Mouse (Mus musculus) testis, adult 2 months (tissue): Measurements from ENCODE around the gene Dmwd. TPM values are rescaled to one million over a fixed set of nuclear protein-coding genes. Genes with fewer than 3 reads are reported as not detected.
A peak's percentile ranks its signal among the peaks of the same experiment; 100 is the strongest.

Experiments used
- H3K27ac ChIP-seq: fragments of 200-500 bp; 2 replicates; pipeline ENCODE4 v1.5.1; 2012; ENCODE audit warnings: low read depth, low read length; ENCODE audit not compliant: control insufficient read depth, insufficient read depth
- H3K27me3 ChIP-seq: fragments of 200-500 bp; 2 replicates; pipeline ENCODE4 v1.6.1; 2012; ENCODE audit warnings: mild to moderate bottlenecking, low read length, moderate library complexity; ENCODE audit not compliant: control insufficient read depth, insufficient read depth
- H3K36me3 ChIP-seq: fragments of 200-500 bp; 2 replicates; pipeline ENCODE4 v1.6.1; 2012; ENCODE audit warnings: mild to moderate bottlenecking, low read length; ENCODE audit not compliant: control insufficient read depth, insufficient read depth
- H3K4me1 ChIP-seq: fragments of 200-500 bp; 2 replicates; pipeline ENCODE4 v1.6.1; 2012; ENCODE audit warnings: low read length; ENCODE audit not compliant: control insufficient read depth, insufficient read depth
- H3K4me3 ChIP-seq: fragments of 200-500 bp; 2 replicates; pipeline ENCODE4 v1.5.1; 2012; ENCODE audit warnings: low read depth, mild to moderate bottlenecking, low read length, moderate library complexity, mixed read lengths; ENCODE audit not compliant: control insufficient read depth
- CTCF ChIP-seq: fragments of 200-500 bp; IDR thresholded peaks from 2 replicates; pipeline ENCODE4 v1.5.1; 2012; ENCODE audit warnings: low read depth, mild to moderate bottlenecking, inconsistent platforms, low read length, moderate library complexity; ENCODE audit not compliant: control insufficient read depth, insufficient read depth, insufficient replicate concordance
- POLR2A ChIP-seq: fragments of 200-500 bp; IDR thresholded peaks from 2 replicates; pipeline ENCODE4 v1.6.1; 2012; ENCODE audit warnings: low read depth, mild to moderate bottlenecking, inconsistent platforms, low read length, moderate library complexity; ENCODE audit not compliant: control insufficient read depth
- polyA plus RNA-seq: library from polyadenylated mRNA; depleted of rRNA; stranded (reverse); fragments of >200 nt; gene quantifications from 2 replicates; pipeline ENCODE4 v1.2.3, GENCODE M21; 2012; rRNA removed

The Dmwd gene
- 83.7 and 92.1 TPM in 2 replicates for polyA plus RNA-seq

GRCm38 (mm10) chr7:19075723-19076585, at the start of gene Dmwd:
Gene Dmwd (plus strand): TSS chr7:19076227.
- Histone ChIP-seq H3K36me3 (no peaks in the 10 kb centered on the region), H3K4me3 (peak within 1 kb of the TSS; percentile 93), H3K4me1 (peaks cover 28% of the 10 kb centered on the region), H3K27me3 (no peaks in the 10 kb centered on the region), H3K27ac (peak within 1 kb of the TSS; percentile 96)
- TF ChIP-seq POLR2A (peak; percentile 81), CTCF (no peak)

GRCm38 (mm10) chr7:19028067-19028466, 48.0 kb upstream of the Dmwd start:
- H3K27ac ChIP-seq, result no peak overlapping the region

DNA sequence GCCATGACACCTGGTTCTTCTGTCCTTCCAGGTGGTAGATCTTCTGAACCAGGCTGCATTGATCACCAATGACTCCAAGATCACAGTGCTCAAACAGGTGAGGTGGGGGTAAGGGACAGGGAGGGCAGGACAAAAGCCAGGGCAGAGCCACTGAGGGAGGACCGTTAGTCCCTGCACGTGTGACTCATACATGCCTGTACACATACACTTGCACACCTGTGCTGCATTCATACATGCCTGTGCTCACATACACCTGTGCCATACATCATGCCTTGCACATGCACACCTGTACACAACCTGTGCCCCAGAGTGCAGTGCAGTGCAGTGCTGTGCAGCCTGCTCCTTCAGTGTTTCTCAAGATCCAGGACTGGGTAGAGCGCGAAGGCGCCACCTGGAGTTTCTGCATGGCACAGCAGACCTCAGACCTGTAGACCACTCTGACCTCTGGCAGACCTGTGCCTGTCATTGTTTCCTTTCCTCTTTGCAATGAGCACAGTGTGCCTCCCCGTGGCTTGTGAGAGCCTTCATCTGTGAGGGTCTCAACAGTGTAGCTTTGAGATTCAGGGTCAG, 46.9 kb upstream of the Dmwd start:
- H3K27ac ChIP-seq, result no peak overlapping the region
- TF ChIP-seq CTCF (peak; percentile 57; the same call in 1 of the 2 replicates), POLR2A (no peak)
- no peak overlapping the region for H3K4me3 ChIP-seq

More at GRCm38 (mm10) chr7:19028067-19028466, 48.0 kb upstream of the Dmwd start:
- Histone ChIP-seq H3K36me3 (no peaks in the 10 kb centered on the region; the same call in 1 of the 2 replicates), H3K4me1 (peaks cover 11% of the 10 kb centered on the region), H3K4me3 (no peak overlapping the region), H3K27me3 (no peaks in the 10 kb centered on the region)
- TF ChIP-seq POLR2A (no peak), CTCF (no peak)

GRCm38 (mm10) chr7:19031641-19032040, 44.4 kb upstream of the Dmwd start:
- Histone ChIP-seq H3K4me3 (no peak overlapping the region), H3K27ac (no peak overlapping the region), H3K27me3 (no peaks in the 10 kb centered on the region), H3K4me1 (no peaks in the 10 kb centered on the region), H3K36me3 (no peaks in the 10 kb centered on the region; the same call in 1 of the 2 replicates)
- TF ChIP-seq CTCF (no peak), POLR2A (no peak)

More for the DNA sequence above, 46.9 kb upstream of the Dmwd start:
- Histone ChIP-seq H3K27me3 (no peaks in the 10 kb centered on the region), H3K4me1 (peaks cover 5% of the 10 kb centered on the region), H3K36me3 (no peaks in the 10 kb centered on the region; the same call in 1 of the 2 replicates)

- H3K4me1 ChIP-seq, result no peaks in the 10 kb centered on the region
- no peaks in the 10 kb centered on the region for H3K27me3 ChIP-seq
- TF ChIP-seq POLR2A, result no peak
- no peak for TF ChIP-seq CTCF
- H3K4me3 ChIP-seq, result no peak overlapping the region
- H3K36me3 ChIP-seq, result no peaks in the 10 kb centered on the region; the same call in none of the 2 replicates
- no peak overlapping the region for H3K27ac ChIP-seq
Measured at GRCm38 (mm10) chr7:19044616-19045015, 31.4 kb upstream of the Dmwd start.

DNA sequence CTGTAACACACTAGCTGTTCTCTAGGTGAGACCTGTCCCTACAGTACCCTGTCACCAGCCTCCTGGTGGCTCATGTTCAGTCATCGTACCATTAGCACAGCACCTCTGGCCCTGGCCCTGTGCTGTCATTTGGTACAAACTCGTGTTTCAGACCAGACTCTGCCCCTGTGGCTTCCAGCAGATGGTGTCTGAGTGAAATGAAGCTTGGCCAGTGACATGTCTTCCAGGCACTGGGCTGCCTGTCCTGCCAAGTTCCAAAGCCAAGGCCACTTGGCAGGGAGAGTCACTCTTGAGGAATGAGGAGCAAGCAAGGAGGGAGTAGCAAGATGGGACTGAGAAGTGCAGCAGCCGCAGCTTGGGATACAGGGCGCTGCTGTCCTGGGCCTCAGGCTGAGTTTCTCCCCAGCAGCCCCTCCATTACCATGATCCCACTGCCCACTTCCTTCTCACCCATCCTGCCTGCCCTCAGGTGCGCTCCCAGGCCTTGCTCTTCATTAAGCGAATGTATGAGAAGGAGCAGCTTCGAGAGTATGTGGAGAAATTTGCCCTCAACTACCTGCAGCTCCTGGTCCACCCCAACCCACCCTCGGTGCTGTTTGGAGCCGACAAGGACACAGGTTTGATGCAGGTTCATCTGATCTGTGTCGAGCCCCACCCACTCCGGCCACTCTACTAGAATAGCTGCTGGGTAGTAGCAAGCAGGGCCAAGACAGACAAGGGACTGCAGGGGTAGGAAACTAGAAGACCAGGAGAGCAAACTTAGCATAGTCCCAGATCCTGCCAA, 29.5 kb upstream of the Dmwd start:
- no peaks in the 10 kb centered on the region for H3K4me1 ChIP-seq
- H3K27me3 ChIP-seq, result no peaks in the 10 kb centered on the region
- H3K4me3 ChIP-seq, result no peak overlapping the region
- no peaks in the 10 kb centered on the region; the same call in 1 of the 2 replicates for H3K36me3 ChIP-seq
- peak overlapping the region; percentile 46; the same call in 1 of the 2 replicates for H3K27ac ChIP-seq
- no peak for TF ChIP-seq POLR2A
- no peak for TF ChIP-seq CTCF
